Comparison of ENCODE assay signal across 7 mouse cellular contexts in the genomic region with DNA sequence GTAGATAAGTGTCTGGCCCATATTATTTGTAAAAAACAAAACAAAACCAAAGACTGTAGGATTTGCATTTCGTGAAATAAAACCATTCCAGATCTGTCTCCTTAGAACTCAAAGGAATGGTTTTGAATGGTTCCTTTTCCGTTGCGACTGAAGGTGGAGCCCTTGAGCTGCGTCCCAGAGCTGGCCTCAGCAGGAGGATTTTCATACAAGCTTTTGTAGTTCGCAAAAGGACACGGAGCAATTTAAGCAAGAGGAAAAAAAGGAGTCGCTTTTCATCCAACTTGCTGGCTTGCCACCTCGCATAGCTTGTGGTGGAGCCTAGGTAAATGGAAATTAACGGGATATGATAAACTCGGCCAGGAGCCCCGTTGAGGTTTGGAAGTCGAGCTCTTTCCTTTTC.
DNase-seq lines count a peak whose midpoint lies in the region; ATAC-seq and TF ChIP-seq lines count a peak whose summit lies in the region.

No protein-coding gene starts in this region.

- no peaks in the 10 kb centered on the region for H3K27me3 ChIP-seq in MEL (ENCODE audit: control insufficient read depth in 1 of 2, insufficient read depth in 2 of 2, low read length in 2 of 2)
- H3K27me3 ChIP-seq in hindbrain, embryonic 14.5 days (ENCODE audit: control insufficient read depth, insufficient read depth, low read length), result no peaks in the 10 kb centered on the region
- no peaks in the 10 kb centered on the region for H3K27me3 ChIP-seq in small intestine, adult 2 months (ENCODE audit: control insufficient read depth, insufficient read depth, low read length)

- ATAC-seq in hindbrain, embryonic 14.5 days (ENCODE audit: low FRiP score), result 0 out of 2 replicates have a peak, but pooled peaks have one; percentile 55
- peak; percentile 70 for ATAC-seq in megakaryocyte progenitor cell, adult 5-6 weeks (replicated peaks; ENCODE audit: poor library complexity)

- H3K9ac ChIP-seq in MEL (ENCODE audit: control insufficient read depth, low read depth, low read length, poor library complexity, severe bottlenecking), result no peak overlapping the region
- peak overlapping the region; percentile 47; the same call in 1 of the 2 replicates for H3K9ac ChIP-seq in hindbrain, embryonic 14.5 days

- H3K9me3 ChIP-seq in MEL (replicated peaks; ENCODE audit: insufficient read depth, low read length), result no peaks in the 10 kb centered on the region
- H3K9me3 ChIP-seq in hindbrain, embryonic 14.5 days (ENCODE audit: control insufficient read depth, low read length), result no peaks in the 10 kb centered on the region

- peak; percentile 28 to 68 (median 47); a peak in 5 of 6 replicates for TF ChIP-seq CTCF in MEL (IDR thresholded peaks at IDR 0.05 in 2 of 3, conservative IDR thresholded peaks at IDR 0.05 in 1 of 3; ENCODE audit: control insufficient read depth in 1 of 3, insufficient read depth in 1 of 3, low read depth in 2 of 3, low read length in 3 of 3, poor library complexity in 1 of 3, severe bottlenecking in 1 of 3)
- peak; percentile 52 for TF ChIP-seq CTCF in bone marrow macrophage, adult 2 months (IDR thresholded peaks at IDR 0.05; ENCODE audit: low read depth, low read length)
- peak; percentile 48; the same call in 1 of the 2 replicates for TF ChIP-seq CTCF in small intestine, adult 2 months (IDR thresholded peaks at IDR 0.05; ENCODE audit: extremely low read depth, insufficient read length, insufficient replicate concordance, low read depth, low read length)

- no peaks in the 10 kb centered on the region for H3K79me2 ChIP-seq in MEL (ENCODE audit: control insufficient read depth, insufficient read depth, low read length, poor library complexity)

- 3% methylated on average over 12 of the region's 12 CpGs for WGBS in hindbrain, embryonic 14.5 days
- WGBS in small intestine, adult 2 months, result 4% methylated on average over 12 of the region's 12 CpGs

- DNase-seq in MEL (ENCODE audit: low read depth, low spot score), result peak; percentile 23
- peak; percentile 11 for DNase-seq in fibroblast of lung, adult 2 months (ENCODE audit: low read depth)
- DNase-seq in hindbrain, embryonic 14.5 days (ENCODE audit: low spot score), result peak; percentile 88
- DNase-seq in layer of hippocampus, postnatal 25 days (ENCODE audit: extremely low spot score in 1 of 2, low spot score in 1 of 2), result peak; percentile 53 to 77

- no peak overlapping the region for H3K4me3 ChIP-seq in MEL (ENCODE audit: control insufficient read depth in 1 of 2, insufficient read depth in 1 of 2, low read depth in 2 of 2, low read length in 2 of 2)
- H3K4me3 ChIP-seq in bone marrow macrophage, adult 2 months (ENCODE audit: insufficient read depth, low read length), result peak overlapping the region; percentile 31
- H3K4me3 ChIP-seq in hindbrain, embryonic 14.5 days (replicated peaks; ENCODE audit: low read length), result peak overlapping the region; percentile 26; the same call in 1 of the 2 replicates
- no peak overlapping the region for H3K4me3 ChIP-seq in small intestine, adult 2 months (ENCODE audit: low read depth, low read length)

- H3K4me2 ChIP-seq in hindbrain, embryonic 14.5 days (replicated peaks), result peak overlapping the region; percentile 51

- TF ChIP-seq RAD21 in MEL (IDR thresholded peaks at IDR 0.05; ENCODE audit: low read depth, low read length), result peak; percentile 58

- TF ChIP-seq EP300 in MEL (IDR thresholded peaks at IDR 0.05; ENCODE audit: low read depth in 1 of 2, low read length in 2 of 2), result no peak

- no peak overlapping the region for H3K27ac ChIP-seq in MEL (ENCODE audit: control insufficient read depth, low read depth, low read length)
- no peak overlapping the region for H3K27ac ChIP-seq in bone marrow macrophage, adult 2 months (ENCODE audit: insufficient read depth, low read depth, low read length)
- H3K27ac ChIP-seq in hindbrain, embryonic 14.5 days, result no peak overlapping the region
- H3K27ac ChIP-seq in small intestine, adult 2 months (ENCODE audit: insufficient read depth, low read depth, low read length), result no peak overlapping the region

- no peaks in the 10 kb centered on the region for H3K36me3 ChIP-seq in MEL (ENCODE audit: control insufficient read depth in 1 of 2, insufficient read depth in 2 of 2, low read length in 2 of 2)
- no peaks in the 10 kb centered on the region for H3K36me3 ChIP-seq in hindbrain, embryonic 14.5 days (replicated peaks; ENCODE audit: control insufficient read depth, insufficient read depth)
- H3K36me3 ChIP-seq in small intestine, adult 2 months (ENCODE audit: control insufficient read depth, insufficient read depth, low read length), result no peaks in the 10 kb centered on the region

- TF ChIP-seq POLR2A in MEL (IDR thresholded peaks at IDR 0.05; ENCODE audit: control insufficient read depth in 1 of 2, insufficient read depth in 1 of 2, low read depth in 1 of 2, low read length in 2 of 2, poor library complexity in 1 of 2), result no peak
- TF ChIP-seq POLR2A in bone marrow macrophage, adult 2 months (IDR thresholded peaks at IDR 0.05; ENCODE audit: borderline replicate concordance, low read depth, low read length), result no peak
- TF ChIP-seq POLR2A in small intestine, adult 2 months (IDR thresholded peaks at IDR 0.05; ENCODE audit: low read depth, low read length), result no peak

- no peaks in the 10 kb centered on the region for H3K4me1 ChIP-seq in MEL (ENCODE audit: control insufficient read depth in 1 of 2, insufficient read depth in 2 of 2, low read length in 2 of 2)
- no peaks in the 10 kb centered on the region for H3K4me1 ChIP-seq in bone marrow macrophage, adult 2 months (ENCODE audit: control insufficient read depth, insufficient read depth, low read length)
- no peaks in the 10 kb centered on the region for H3K4me1 ChIP-seq in hindbrain, embryonic 14.5 days (replicated peaks; ENCODE audit: control insufficient read depth, insufficient read depth, low read length)
- H3K4me1 ChIP-seq in small intestine, adult 2 months (ENCODE audit: control insufficient read depth, insufficient read depth, insufficient read length, low read length), result no peaks in the 10 kb centered on the region

TF ChIP-seq in MEL, 35 proteins besides CTCF, POLR2A, EP300 and RAD21:
- TF ChIP-seq MEF2A (IDR thresholded peaks at IDR 0.05; ENCODE audit: extremely low read depth, insufficient replicate concordance, low read depth, low read length, poor library complexity, severe bottlenecking) (no peak), ZC3H11A (IDR thresholded peaks at IDR 0.05; ENCODE audit: low read depth, low read length) (peak; percentile 26; the same call in 1 of the 2 replicates), HCFC1 (IDR thresholded peaks at IDR 0.05; ENCODE audit: low read depth, low read length) (no peak), JUND (IDR thresholded peaks at IDR 0.05; ENCODE audit: low read depth, low read length) (no peak), SMC3 (IDR thresholded peaks at IDR 0.05; ENCODE audit: low read depth, low read length) (peak; percentile 43)

Comparison
In these comparisons a context has a peak if more than half of its experiments do, and no peak if none do; other contexts are left out.
1. DNase-seq: peak in every context shown above with its lines; median percentile 88 in hindbrain, embryonic 14.5 days; 65 in layer of hippocampus, postnatal 25 days; 23 in MEL; 11 in fibroblast of lung, adult 2 months.
2. H3K4me3 ChIP-seq: peak in bone marrow macrophage, adult 2 months (single experiment) and hindbrain, embryonic 14.5 days (single experiment); none in MEL (0 of 2) and small intestine, adult 2 months (single experiment).
3. Peak in every context shown above with its lines, with median percentiles within 50 percentile points of each other: CTCF ChIP-seq.